Comparison of ENCODE assay signal across 8 mouse cellular contexts in the genomic region with DNA sequence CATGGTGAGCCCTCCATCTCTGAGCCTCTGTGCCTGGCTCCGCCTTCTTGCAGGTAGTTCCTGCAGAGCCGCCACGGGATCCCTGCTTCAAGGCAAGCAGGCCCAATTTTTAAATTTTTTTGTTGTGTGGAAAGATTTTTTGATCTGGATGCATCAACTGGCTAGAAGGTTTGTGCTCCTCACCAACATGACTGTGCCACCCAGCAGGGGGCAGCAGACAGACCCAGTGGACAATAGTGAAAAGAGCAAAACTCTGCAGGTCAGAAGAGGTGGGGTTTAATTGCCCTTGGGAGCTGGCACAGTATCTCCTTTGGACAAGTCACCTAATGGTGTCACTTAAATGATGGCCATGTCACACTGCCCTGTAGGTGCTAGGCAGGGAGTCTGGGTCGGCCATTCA.
DNase-seq lines count a peak whose midpoint lies in the region; ATAC-seq and TF ChIP-seq lines count a peak whose summit lies in the region.

No protein-coding gene starts in this region.

- TF ChIP-seq CTCF in lung, embryonic 14.5 days (IDR thresholded peaks at IDR 0.05; ENCODE audit: low read depth): peak; percentile 80

- H3K4me2 ChIP-seq in lung, embryonic 14.5 days: no peak overlapping the region

- H3K27me3 ChIP-seq in lung, embryonic 14.5 days (ENCODE audit: insufficient read depth, low read length): no peaks in the 10 kb centered on the region

- H3K4me3 ChIP-seq in lung, embryonic 14.5 days (ENCODE audit: low read depth, low read length): no peak overlapping the region

- no peak overlapping the region for H3K9ac ChIP-seq in lung, embryonic 14.5 days

- WGBS in lung, embryonic 14.5 days: 53% methylated on average over 4 of the region's 4 CpGs

- H3K27ac ChIP-seq in lung, embryonic 14.5 days (ENCODE audit: low read depth): no peak overlapping the region

- H3K9me3 ChIP-seq in lung, embryonic 14.5 days (ENCODE audit: low read depth, low read length): no peaks in the 10 kb centered on the region

- no peaks in the 10 kb centered on the region for H3K36me3 ChIP-seq in lung, embryonic 14.5 days (ENCODE audit: insufficient read depth)

- peak; percentile 54 for DNase-seq in 3T3-L1 (ENCODE audit: low read depth, low spot score)
- peak; percentile 15 for DNase-seq in c-Kit-negative CD71-positive TER-119-positive erythroid progenitor cells, embryonic 14.5 days (ENCODE audit: low read depth, low spot score)
- peak; percentile 85 for DNase-seq in gastrocnemius, adult 18-20 months (ENCODE audit: low spot score)
- peak; percentile 87 to 89 for DNase-seq in kidney, postnatal 4 days
- DNase-seq in lung, embryonic 14.5 days: peak; percentile 77
- peak; percentile 67 for DNase-seq in right cerebral cortex, postnatal 14 days
- DNase-seq in yolk sac, embryonic 10.5 days (ENCODE audit: low spot score): no peak

- H3K4me1 ChIP-seq in lung, embryonic 14.5 days (ENCODE audit: insufficient read depth): no peaks in the 10 kb centered on the region

- ATAC-seq in CD4-positive, CD25-positive, alpha-beta regulatory T cell, adult 4 months: peak; percentile 37
- no peak for ATAC-seq in lung, embryonic 14.5 days (ENCODE audit: insufficient read depth)
